Mouse (Mus musculus) hematopoietic multipotent progenitor cell, adult 10-12 weeks (in vitro differentiated cells): ENCODE measurements around the gene Supt20. TPM values are rescaled to one million over a fixed set of nuclear protein-coding genes. Genes with fewer than 3 reads are reported as not detected.

ENCODE experiments used
- polyA plus RNA-seq: library from polyadenylated mRNA; stranded (reverse); fragments of >175 nt; gene quantifications from 2 replicates; pipeline ENCODE4 v1.2.3, GENCODE M21; 2012; ENCODE audit warnings: low replicate concordance

Gene Supt20
- 5.4 and 17.9 TPM in 2 replicates for polyA plus RNA-seq

DNA sequence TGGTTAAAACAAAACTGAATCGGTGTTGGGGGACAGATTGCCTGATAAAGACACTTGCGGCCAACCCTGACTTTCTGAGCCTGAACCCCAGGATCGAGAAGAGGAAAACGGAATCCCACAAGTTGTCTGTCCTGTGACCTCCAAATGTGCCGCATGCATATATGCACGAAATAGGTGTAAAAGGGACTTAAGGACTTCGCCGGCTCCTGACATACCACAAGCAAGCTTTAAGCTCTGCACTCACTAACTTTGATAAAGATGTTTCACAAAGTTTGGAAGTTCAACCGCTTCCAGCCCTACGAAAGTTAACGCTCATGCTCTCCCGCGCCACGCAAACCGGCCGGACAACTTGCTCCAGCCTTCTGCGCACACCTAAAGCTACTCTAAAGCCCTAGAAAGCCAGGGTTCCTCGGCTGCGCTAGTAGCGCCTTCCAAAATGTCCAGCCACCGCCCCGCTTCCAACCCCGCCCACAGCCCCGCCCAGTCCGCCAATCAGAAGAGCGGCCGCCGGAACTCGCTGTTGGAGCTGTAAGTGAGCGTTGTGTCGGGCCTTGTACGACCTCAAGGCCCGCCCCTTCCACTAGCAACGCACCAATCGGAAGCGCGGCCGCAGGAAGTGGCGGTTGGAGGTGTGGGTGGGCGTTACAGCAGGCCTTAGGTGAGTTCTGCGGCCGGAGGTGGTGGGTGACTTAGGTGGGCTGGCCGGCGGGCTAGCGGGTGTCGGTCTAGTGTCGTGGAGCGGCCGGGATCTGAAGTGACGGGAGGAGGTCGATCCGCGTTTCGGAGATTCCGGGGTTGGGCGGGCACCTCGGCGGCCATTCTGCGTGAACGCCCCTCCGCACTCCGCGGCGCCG, at the start of gene Supt20:
Gene Supt20, plus strand, starts transcription at position 606 of the 854 bp plus-strand sequence.

DNA sequence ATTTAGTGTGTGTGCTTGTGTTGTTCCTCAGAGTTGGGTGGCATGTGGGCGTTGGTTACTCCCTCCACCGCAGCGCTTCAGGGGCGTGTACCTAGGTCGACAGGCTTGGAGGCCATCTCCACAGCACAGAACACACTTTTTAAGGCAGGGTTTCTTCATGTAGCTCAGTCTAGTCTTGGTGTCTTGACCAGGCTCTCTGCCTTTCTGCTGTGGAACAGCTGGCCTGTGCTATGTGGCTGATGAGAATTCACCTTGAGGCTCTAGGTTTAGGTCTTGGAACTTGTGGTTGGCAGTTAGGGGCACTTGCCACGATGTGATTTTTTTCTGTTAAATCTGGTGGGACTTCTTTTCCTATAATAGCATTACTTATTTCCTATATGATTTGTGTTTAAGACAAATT, 21.6 kb downstream of the Supt20 start, which contains the start of gene Gm21958:
Gene Gm21958, minus strand, starts transcription at position 101 of the 400 bp plus-strand sequence.

GRCm38 (mm10) chr3:54735247-54736046, 42.8 kb downstream of the Supt20 start, which contains the start of the genes Exosc8 and Alg5:
Exosc8 (minus strand) TSS chr3:54735393.
Alg5 (plus strand) TSS chr3:54735539.

GRCm38 (mm10) chr3:54755145-54756041, 62.8 kb downstream of the Supt20 start, which contains the start of gene Smad9:
Smad9 (plus strand) TSS chr3:54755582.

Other genes starting within 250 kb of the Supt20 start
- not detected in 2 replicates for gene Gm21958, start 21.5 kb downstream of the Supt20 start, polyA plus RNA-seq
- 6.2 and 28.7 TPM in 2 replicates for gene Exosc8, start 42.6 kb downstream of the Supt20 start, polyA plus RNA-seq
- 0.67 and 4.6 TPM in 2 replicates for gene Alg5, start 42.7 kb downstream of the Supt20 start, polyA plus RNA-seq
- gene Smad9, start 62.8 kb downstream of the Supt20 start, polyA plus RNA-seq: not detected in 2 replicates
- 45.6 and 88.4 TPM in 2 replicates for gene Rfxap, start 115.0 kb downstream of the Supt20 start, polyA plus RNA-seq
- gene Sertm1, start 223.1 kb downstream of the Supt20 start, polyA plus RNA-seq: not detected in 2 replicates